Comparison of ENCODE assay signal across 9 mouse cellular contexts in genomic region chr1:193315705-193316357, GRCm38 (mm10). TPM values are rescaled to one million over a fixed set of nuclear protein-coding genes. Genes with fewer than 3 reads are reported as not detected.
DNase-seq lines count a peak whose midpoint lies in the region; ATAC-seq and TF ChIP-seq lines count a peak whose summit lies in the region.
"Had no signal": no experiment of that assay in that cellular context is flagged by ENCODE, and none has a peak within 500 bp of the region (broad histone marks: within the 10 kb centered on the region; RNA-seq: fewer than 3 reads in every experiment).

No protein-coding gene starts in this region.

- no peak overlapping the region for H3K4me3 ChIP-seq in forebrain, postnatal 0 days (ENCODE audit: low read depth, low read length)
- H3K4me3 ChIP-seq in stomach, embryonic 16.5 days (replicated peaks; ENCODE audit: low read length), result no peak overlapping the region
- no peak overlapping the region for H3K4me3 ChIP-seq in midbrain, embryonic 16.5 days (ENCODE audit: low read depth, low read length)

- H3K4me1 ChIP-seq in forebrain, postnatal 0 days (ENCODE audit: insufficient read depth), result no peaks in the 10 kb centered on the region
- peaks cover 17% of the 10 kb centered on the region for H3K4me1 ChIP-seq in stomach, embryonic 16.5 days (ENCODE audit: control insufficient read depth, insufficient read depth, low read length)
- peaks cover 5% of the 10 kb centered on the region; the same call in 1 of the 2 replicates for H3K4me1 ChIP-seq in midbrain, embryonic 16.5 days (ENCODE audit: control insufficient read depth, insufficient read depth, low read length)

- H3K9me3 ChIP-seq in forebrain, postnatal 0 days (ENCODE audit: low read length), result no peaks in the 10 kb centered on the region
- no peaks in the 10 kb centered on the region for H3K9me3 ChIP-seq in stomach, embryonic 16.5 days (replicated peaks; ENCODE audit: control insufficient read depth, low read length)
- H3K9me3 ChIP-seq in midbrain, embryonic 16.5 days (replicated peaks; ENCODE audit: control insufficient read depth, low read length, poor library complexity, severe bottlenecking), result no peaks in the 10 kb centered on the region

- no peak overlapping the region for H3K4me2 ChIP-seq in forebrain, postnatal 0 days (ENCODE audit: low read depth)
- H3K4me2 ChIP-seq in stomach, embryonic 16.5 days (ENCODE audit: low read depth, low read length), result no peak overlapping the region
- no peak overlapping the region for H3K4me2 ChIP-seq in midbrain, embryonic 16.5 days (ENCODE audit: low read length)

- intact Hi-C loops in heart, postnatal 25 days (cut with DNase I), result loop anchor here (2.0 kb wide), 1 partner anchor 43 kb away; the partner anchor contains the start of gene G0s2
- intact Hi-C loops in left cerebral cortex, postnatal 4 days (cut with DNase I), result loop anchor here (5.0 kb wide), 1 partner anchor 54 kb away; the partner anchor contains the start of gene Hsd11b1

- H3K36me3 ChIP-seq in forebrain, postnatal 0 days (ENCODE audit: insufficient read depth), result no peaks in the 10 kb centered on the region
- H3K36me3 ChIP-seq in stomach, embryonic 16.5 days (ENCODE audit: control insufficient read depth, insufficient read depth, low read length), result no peaks in the 10 kb centered on the region
- H3K36me3 ChIP-seq in midbrain, embryonic 16.5 days (ENCODE audit: control insufficient read depth, insufficient read depth, low read length), result no peaks in the 10 kb centered on the region

- no peak for DNase-seq in frontal cortex, postnatal 25 days (ENCODE audit: low spot score in 2 of 2)
- DNase-seq in adrenal gland, adult 2 months, result peak; percentile 73
- DNase-seq in forebrain, postnatal 0 days, result peak; percentile 57
- peak; percentile 87 for DNase-seq in heart, postnatal 25 days (ENCODE audit: low spot score)
- DNase-seq in left cerebral cortex, postnatal 4 days, result peak; percentile 88

- peak overlapping the region; percentile 47; the same call in 1 of the 2 replicates for H3K27ac ChIP-seq in forebrain, postnatal 0 days (ENCODE audit: low read depth, low read length)
- peak overlapping the region; percentile 95 for H3K27ac ChIP-seq in stomach, embryonic 16.5 days (ENCODE audit: low read length)
- no peak overlapping the region for H3K27ac ChIP-seq in midbrain, embryonic 16.5 days (ENCODE audit: low read length)
- H3K27ac ChIP-seq: macrophage had no signal

- H3K27me3 ChIP-seq in forebrain, postnatal 0 days (ENCODE audit: insufficient read depth, low read length), result no peaks in the 10 kb centered on the region
- H3K27me3 ChIP-seq in stomach, embryonic 16.5 days (ENCODE audit: control insufficient read depth, insufficient read depth, low read length), result no peaks in the 10 kb centered on the region
- no peaks in the 10 kb centered on the region for H3K27me3 ChIP-seq in midbrain, embryonic 16.5 days (ENCODE audit: control insufficient read depth, insufficient read depth, low read depth, low read length)

- ATAC-seq in frontal cortex, adult (ENCODE audit: low TSS enrichment), result peak; percentile 72
- peak; percentile 45 for ATAC-seq in forebrain, postnatal 0 days
- ATAC-seq in stomach, embryonic 16.5 days (ENCODE audit: insufficient read depth, low FRiP score), result peak; percentile 88
- ATAC-seq in midbrain, embryonic 16.5 days, result no peak

- no peak overlapping the region for H3K9ac ChIP-seq in forebrain, postnatal 0 days
- 0 out of 2 replicates have a peak overlapping the region, but pooled peaks have one; percentile 13 for H3K9ac ChIP-seq in stomach, embryonic 16.5 days (ENCODE audit: low read length)
- H3K9ac ChIP-seq in midbrain, embryonic 16.5 days (ENCODE audit: low read depth, low read length), result no peak overlapping the region

- WGBS in forebrain, postnatal 0 days, result 46% methylated on average over 5 of the region's 5 CpGs
- 36% methylated on average over 5 of the region's 5 CpGs for WGBS in stomach, embryonic 16.5 days
- 62% methylated on average over 5 of the region's 5 CpGs for WGBS in midbrain, embryonic 16.5 days

- TF ChIP-seq CTCF in forebrain, postnatal 0 days (IDR thresholded peaks at IDR 0.05; ENCODE audit: low read depth), result no peak

RNA-seq across cellular contexts. Expression of gene G0s2, which starts 42.8 kb away (rescaled TPM):
- 100 to 1,000 TPM; 156 to 178 TPM for total RNA-seq in adrenal gland, adult 2 months (2021)
- 182 and 309 TPM in 2 replicates for polyA plus RNA-seq in adrenal gland, adult 2 months (2012; rRNA removed)
- total RNA-seq in forebrain, postnatal 0 days (2014; rRNA removed), result 5.7 and 11.0 TPM in 2 replicates
- polyA plus RNA-seq in forebrain, postnatal 0 days (2015; fragmentation: Nextera tagmentation; extraction: Ambion mirVana), result 4.7 and 5.0 TPM in 2 replicates
- 10 to 100 TPM; 64.5 to 74.4 TPM for total RNA-seq in heart, postnatal 25 days (2021)
- 1 to 10 TPM; 3.1 to 3.7 TPM for total RNA-seq in left cerebral cortex, postnatal 4 days (2021)
- polyA plus RNA-seq in stomach, embryonic 16.5 days (2015; fragmentation: Nextera tagmentation; extraction: Ambion mirVana), result 36.5 and 46.7 TPM in 2 replicates
- 5.1 and 6.9 TPM in 2 replicates for polyA plus RNA-seq in midbrain, embryonic 16.5 days (2015; fragmentation: Nextera tagmentation; extraction: Ambion mirVana)

RNA-seq across cellular contexts. Expression of gene Hsd11b1, which starts 52.0 kb away (rescaled TPM):
- total RNA-seq in adrenal gland, adult 2 months (2021), result 100 to 1,000 TPM; 114 to 135 TPM
- 56.4 and 56.8 TPM in 2 replicates for polyA plus RNA-seq in adrenal gland, adult 2 months (2012; rRNA removed)
- 1.8 TPM in 2 replicates for total RNA-seq in forebrain, postnatal 0 days (2014; rRNA removed)
- 2.0 and 2.1 TPM in 2 replicates for polyA plus RNA-seq in forebrain, postnatal 0 days (2015; fragmentation: Nextera tagmentation; extraction: Ambion mirVana)
- 1 to 10 TPM; 6.7 to 7.2 TPM for total RNA-seq in heart, postnatal 25 days (2021)
- total RNA-seq in left cerebral cortex, postnatal 4 days (2021), result 1 to 10 TPM; 3.2 to 3.4 TPM
- polyA plus RNA-seq in stomach, embryonic 16.5 days (2015; fragmentation: Nextera tagmentation; extraction: Ambion mirVana), result 2.1 and 3.0 TPM in 2 replicates
- polyA plus RNA-seq in midbrain, embryonic 16.5 days (2015; fragmentation: Nextera tagmentation; extraction: Ambion mirVana), result 0.39 and 0.55 TPM in 2 replicates

RNA-seq across cellular contexts. Expression of gene Camk1g, which starts 54.3 kb away (rescaled TPM):
- total RNA-seq in adrenal gland, adult 2 months (2021), result not detected
- polyA plus RNA-seq in adrenal gland, adult 2 months (2012; rRNA removed), result 0.29 and 0.42 TPM in 2 replicates
- 50.3 and 56.1 TPM in 2 replicates for total RNA-seq in forebrain, postnatal 0 days (2014; rRNA removed)
- 37.4 and 46.0 TPM in 2 replicates for polyA plus RNA-seq in forebrain, postnatal 0 days (2015; fragmentation: Nextera tagmentation; extraction: Ambion mirVana)
- under 1 TPM; 0.39 to 0.62 TPM for total RNA-seq in heart, postnatal 25 days (2021)
- total RNA-seq in left cerebral cortex, postnatal 4 days (2021), result 10 to 100 TPM; 36.4 to 39.0 TPM
- polyA plus RNA-seq in stomach, embryonic 16.5 days (2015; fragmentation: Nextera tagmentation; extraction: Ambion mirVana), result 7.9 and 8.4 TPM in 2 replicates
- 53.5 and 54.1 TPM in 2 replicates for polyA plus RNA-seq in midbrain, embryonic 16.5 days (2015; fragmentation: Nextera tagmentation; extraction: Ambion mirVana)
- polyA plus RNA-seq: macrophage had no signal

Comparison
In these comparisons a context has a peak if more than half of its experiments do, and no peak if none do; other contexts are left out.
1. DNase-seq: peak in adrenal gland, adult 2 months (single experiment), forebrain, postnatal 0 days (single experiment), heart, postnatal 25 days (single experiment) and left cerebral cortex, postnatal 4 days (single experiment); none in frontal cortex, postnatal 25 days (0 of 2).
2. RNA of gene Hsd11b1, which starts 52.0 kb away (total RNA-seq): 114 to 135 TPM in adrenal gland, adult 2 months; 6.7 to 7.2 TPM in heart, postnatal 25 days, 3.2 to 3.4 TPM in left cerebral cortex, postnatal 4 days and 1.8 TPM in forebrain, postnatal 0 days; every median in the first group is over 10 times any median in the second.
3. RNA of gene Camk1g, which starts 54.3 kb away (total RNA-seq): 50.3 to 56.1 TPM in forebrain, postnatal 0 days and 36.4 to 39.0 TPM in left cerebral cortex, postnatal 4 days; 0.39 to 0.62 TPM in heart, postnatal 25 days and not detected in adrenal gland, adult 2 months; every median in the first group is over 10 times any median in the second.